Mouse (Mus musculus): ENCODE results near the gene Acbd6. TPM values are rescaled to one million over a fixed set of nuclear protein-coding genes. Genes with fewer than 3 reads are reported as not detected.

Gene Acbd6
- polyA plus RNA-seq, 1 experiment from 2014 or later, result 108 TPM

- Histone ChIP-seq H3K9ac (replicated peaks) (no peak overlapping the region), H3K4me3 (replicated peaks) (peak overlapping the region; percentile 20; the same call in 1 of the 2 replicates), H3K4me2 (peak overlapping the region; percentile 46), H3K36me3 (no peaks in the 10 kb centered on the region), H3K9me3 (0 out of 2 replicates have a peak, but pooled peaks cover 4% of the 10 kb centered on the region), H3K27ac (no peak overlapping the region), H3K27me3 (peaks cover 64% of the 10 kb centered on the region), H3K4me1 (replicated peaks) (no peaks in the 10 kb centered on the region)
- 1% methylated on average over 13 of the region's 13 CpGs for WGBS
- ATAC-seq (ENCODE audit: insufficient number of reproducible peaks, insufficient read depth, low FRiP score, low TSS enrichment, low read depth), result no peak
Observed at GRCm38 (mm10) chr1:155722185-155722584, 164.3 kb downstream of the Acbd6 start.

- no peak overlapping the region for H3K4me2 ChIP-seq
- no peaks in the 10 kb centered on the region for H3K36me3 ChIP-seq
- no peak for ATAC-seq (ENCODE audit: insufficient number of reproducible peaks, insufficient read depth, low FRiP score, low TSS enrichment, low read depth)
- no peaks in the 10 kb centered on the region for H3K4me1 ChIP-seq (replicated peaks)
- peaks cover 86% of the 10 kb centered on the region for H3K27me3 ChIP-seq
- no peak overlapping the region for H3K9ac ChIP-seq (replicated peaks)
- no peak overlapping the region for H3K27ac ChIP-seq
- 0 out of 2 replicates have a peak, but pooled peaks cover 4% of the 10 kb centered on the region for H3K9me3 ChIP-seq
- H3K4me3 ChIP-seq (replicated peaks), result no peak overlapping the region
- 80% methylated on average over 3 of the region's 3 CpGs for WGBS
Observed at GRCm38 (mm10) chr1:155724301-155724700, 166.4 kb downstream of the Acbd6 start.

- Histone ChIP-seq H3K4me3 (replicated peaks) (no peak overlapping the region), H3K9ac (replicated peaks) (no peak overlapping the region), H3K4me2 (no peak overlapping the region), H3K9me3 (0 out of 2 replicates have a peak, but pooled peaks cover 4% of the 10 kb centered on the region), H3K36me3 (no peaks in the 10 kb centered on the region), H3K4me1 (replicated peaks) (no peaks in the 10 kb centered on the region), H3K27ac (no peak overlapping the region), H3K27me3 (peaks cover 94% of the 10 kb centered on the region)
- ATAC-seq (ENCODE audit: insufficient number of reproducible peaks, insufficient read depth, low FRiP score, low TSS enrichment, low read depth), result no peak
- WGBS, result 77% methylated on average over 2 of the region's 2 CpGs
Observed at GRCm38 (mm10) chr1:155725876-155726275, 168.0 kb downstream of the Acbd6 start.

- Histone ChIP-seq H3K4me2 (no peak overlapping the region), H3K4me3 (replicated peaks) (no peak overlapping the region), H3K9ac (replicated peaks) (no peak overlapping the region), H3K4me1 (replicated peaks) (no peaks in the 10 kb centered on the region), H3K27me3 (peaks cover 96% of the 10 kb centered on the region), H3K36me3 (no peaks in the 10 kb centered on the region), H3K9me3 (0 out of 2 replicates have a peak, but pooled peaks cover 4% of the 10 kb centered on the region), H3K27ac (no peak overlapping the region)
- WGBS, result 20% methylated on average over 10 of the region's 10 CpGs
- no peak for ATAC-seq (ENCODE audit: insufficient number of reproducible peaks, insufficient read depth, low FRiP score, low TSS enrichment, low read depth)
Observed at GRCm38 (mm10) chr1:155727830-155728229, 169.9 kb downstream of the Acbd6 start.

- under 1% methylated on average over 23 of the region's 23 CpGs for WGBS
- Histone ChIP-seq H3K27me3 (peaks cover 93% of the 10 kb centered on the region), H3K4me1 (replicated peaks) (no peaks in the 10 kb centered on the region), H3K27ac (no peak overlapping the region), H3K9ac (replicated peaks) (no peak overlapping the region), H3K4me3 (replicated peaks) (no peak overlapping the region), H3K36me3 (no peaks in the 10 kb centered on the region), H3K9me3 (0 out of 2 replicates have a peak, but pooled peaks cover 4% of the 10 kb centered on the region), H3K4me2 (no peak overlapping the region)
- no peak for ATAC-seq (ENCODE audit: insufficient number of reproducible peaks, insufficient read depth, low FRiP score, low TSS enrichment, low read depth)
Observed at GRCm38 (mm10) chr1:155729113-155729795, 171.3 kb downstream of the Acbd6 start.

GRCm38 (mm10) chr1:155731156-155731555 lies 173.2 kb downstream of the Acbd6 start:
- Histone ChIP-seq H3K27me3 (peaks cover 92% of the 10 kb centered on the region), H3K4me1 (replicated peaks) (no peaks in the 10 kb centered on the region), H3K4me2 (no peak overlapping the region), H3K9me3 (0 out of 2 replicates have a peak, but pooled peaks cover 4% of the 10 kb centered on the region), H3K36me3 (no peaks in the 10 kb centered on the region), H3K4me3 (replicated peaks) (no peak overlapping the region), H3K27ac (no peak overlapping the region), H3K9ac (replicated peaks) (no peak overlapping the region)
- WGBS, result 0% methylated on average over 2 of the region's 2 CpGs
- ATAC-seq (ENCODE audit: insufficient number of reproducible peaks, insufficient read depth, low FRiP score, low TSS enrichment, low read depth), result no peak

GRCm38 (mm10) chr1:155736096-155736825 lies 178.3 kb downstream of the Acbd6 start:
- ATAC-seq (ENCODE audit: insufficient number of reproducible peaks, insufficient read depth, low FRiP score, low TSS enrichment, low read depth), result no peak
- no peak overlapping the region for H3K4me3 ChIP-seq (replicated peaks)
- whole genome bisulfite sequencing, result under 1% methylated on average over 26 of the region's 26 CpGs
- H3K9ac ChIP-seq (replicated peaks), result no peak overlapping the region
- peaks cover 94% of the 10 kb centered on the region for H3K27me3 ChIP-seq
- H3K27ac ChIP-seq, result no peak overlapping the region
- H3K36me3 ChIP-seq, result no peaks in the 10 kb centered on the region
- H3K9me3 ChIP-seq, result no peaks in the 10 kb centered on the region
- peaks cover 11% of the 10 kb centered on the region for H3K4me1 ChIP-seq (replicated peaks)
- no peak overlapping the region for H3K4me2 ChIP-seq

GRCm38 (mm10) chr1:155737017-155737808 lies 179.3 kb downstream of the Acbd6 start:
- no peak overlapping the region for H3K27ac ChIP-seq
- peaks cover 21% of the 10 kb centered on the region for H3K4me1 ChIP-seq (replicated peaks)
- peaks cover 94% of the 10 kb centered on the region for H3K27me3 ChIP-seq
- no peak overlapping the region for H3K9ac ChIP-seq (replicated peaks)
- H3K36me3 ChIP-seq, result no peaks in the 10 kb centered on the region
- under 1% methylated on average over 58 of the region's 58 CpGs for WGBS
- H3K4me2 ChIP-seq, result no peak overlapping the region
- no peaks in the 10 kb centered on the region for H3K9me3 ChIP-seq
- 0 out of 2 replicates have a peak overlapping the region, but pooled peaks have one; percentile 2 for H3K4me3 ChIP-seq (replicated peaks)
- no peak for ATAC-seq (ENCODE audit: insufficient number of reproducible peaks, insufficient read depth, low FRiP score, low TSS enrichment, low read depth)

- Histone ChIP-seq H3K36me3 (no peaks in the 10 kb centered on the region), H3K27ac (no peak overlapping the region), H3K9me3 (no peaks in the 10 kb centered on the region), H3K4me3 (replicated peaks) (no peak overlapping the region), H3K27me3 (peaks cover 94% of the 10 kb centered on the region), H3K4me1 (replicated peaks) (peaks cover 27% of the 10 kb centered on the region), H3K4me2 (no peak overlapping the region), H3K9ac (replicated peaks) (no peak overlapping the region)
- under 1% methylated on average over 25 of the region's 25 CpGs for WGBS
- no peak for ATAC-seq (ENCODE audit: insufficient number of reproducible peaks, insufficient read depth, low FRiP score, low TSS enrichment, low read depth)
Observed at GRCm38 (mm10) chr1:155737809-155738383, 180.0 kb downstream of the Acbd6 start.
